Mouse (Mus musculus) bone marrow, adult 2 months (tissue): ENCODE measurements around the gene Slc22a4.

Experiments used
- CTCF ChIP-seq: fragments of 200-500 bp; IDR thresholded peaks from 2 replicates; pipeline ENCODE4 v1.5.1; 2011; ENCODE audit warnings: low read length, control low read depth; ENCODE audit not compliant: control insufficient read depth, insufficient read depth
- POLR2A ChIP-seq: fragments of 200-500 bp; IDR thresholded peaks from 2 replicates; pipeline ENCODE4 v1.6.1; 2011; ENCODE audit warnings: low read depth, mild to moderate bottlenecking, control low read depth, low read length, borderline replicate concordance; ENCODE audit not compliant: control insufficient read depth

GRCm38 (mm10) chr11:54028997-54029396 lies 1.1 kb upstream of the Slc22a4 start:
- TF ChIP-seq CTCF = no peak
- no peak for TF ChIP-seq POLR2A
